Mouse (Mus musculus): Measurements from ENCODE around the gene Fam171b. TPM values are rescaled to one million over a fixed set of nuclear protein-coding genes. Genes with fewer than 3 reads are reported as not detected.

The Fam171b gene
- polyA plus RNA-seq (2015; fragmentation: Nextera tagmentation; extraction: Ambion mirVana) = 1.9 and 2.1 TPM in 2 replicates

- Histone ChIP-seq H3K9me3 (ENCODE audit: control insufficient read depth, low read length) (no peaks in the 10 kb centered on the region), H3K36me3 (ENCODE audit: control insufficient read depth, insufficient read depth, low read length) (no peaks in the 10 kb centered on the region), H3K4me1 (replicated peaks; ENCODE audit: control insufficient read depth, insufficient read depth, low read length) (peaks cover 4% of the 10 kb centered on the region), H3K27ac (ENCODE audit: low read length) (no peak within 1 kb of the TSS), H3K4me2 (ENCODE audit: low read depth, low read length) (peak within 1 kb of the TSS; percentile 98), H3K27me3 (ENCODE audit: control insufficient read depth, insufficient read depth, low read depth, low read length) (peaks cover 21% of the 10 kb centered on the region), H3K9ac (ENCODE audit: low read length) (peak within 1 kb of the TSS; percentile 68), H3K4me3 (ENCODE audit: low read length) (peak within 1 kb of the TSS; percentile 72)
- under 1% methylated on average over 45 of the region's 63 CpGs for WGBS
- peak; percentile 95 for ATAC-seq (ENCODE audit: low read depth)
Measured at GRCm38 (mm10) chr2:83812483-83813272, at the start of gene Fam171b. Gene Fam171b (plus strand): TSS chr2:83812636.

GRCm38 (mm10) chr2:83766058-83766457 is 46.4 kb upstream of the Fam171b start:
- Histone ChIP-seq H3K36me3 (ENCODE audit: control insufficient read depth, insufficient read depth, low read length) (peaks cover 13% of the 10 kb centered on the region), H3K27ac (ENCODE audit: low read length) (no peak overlapping the region), H3K9me3 (ENCODE audit: control insufficient read depth, low read length) (no peaks in the 10 kb centered on the region), H3K27me3 (ENCODE audit: control insufficient read depth, insufficient read depth, low read depth, low read length) (no peaks in the 10 kb centered on the region), H3K4me3 (ENCODE audit: low read length) (no peak overlapping the region), H3K9ac (ENCODE audit: low read length) (no peak overlapping the region), H3K4me1 (replicated peaks; ENCODE audit: control insufficient read depth, insufficient read depth, low read length) (no peaks in the 10 kb centered on the region), H3K4me2 (ENCODE audit: low read depth, low read length) (no peak overlapping the region)
- ATAC-seq (ENCODE audit: low read depth) = no peak
- WGBS = 52% methylated on average over 6 of the region's 6 CpGs

- Histone ChIP-seq H3K27me3 (ENCODE audit: control insufficient read depth, insufficient read depth, low read depth, low read length) (no peaks in the 10 kb centered on the region), H3K4me2 (ENCODE audit: low read depth, low read length) (no peak overlapping the region), H3K27ac (ENCODE audit: low read length) (no peak overlapping the region), H3K4me3 (ENCODE audit: low read length) (no peak overlapping the region), H3K4me1 (replicated peaks; ENCODE audit: control insufficient read depth, insufficient read depth, low read length) (no peaks in the 10 kb centered on the region), H3K36me3 (ENCODE audit: control insufficient read depth, insufficient read depth, low read length) (peaks cover 13% of the 10 kb centered on the region), H3K9ac (ENCODE audit: low read length) (no peak overlapping the region), H3K9me3 (ENCODE audit: control insufficient read depth, low read length) (no peaks in the 10 kb centered on the region)
- no peak for ATAC-seq (ENCODE audit: low read depth)
- 67% methylated on average over 1 of the region's 1 CpGs for WGBS
Measured at GRCm38 (mm10) chr2:83766878-83767277, 45.6 kb upstream of the Fam171b start.

GRCm38 (mm10) chr2:83768311-83769047 is 44.0 kb upstream of the Fam171b start:
- no peak for ATAC-seq (ENCODE audit: low read depth)
- Histone ChIP-seq H3K4me1 (replicated peaks; ENCODE audit: control insufficient read depth, insufficient read depth, low read length) (no peaks in the 10 kb centered on the region), H3K36me3 (ENCODE audit: control insufficient read depth, insufficient read depth, low read length) (peaks cover 22% of the 10 kb centered on the region), H3K27ac (ENCODE audit: low read length) (no peak overlapping the region), H3K4me3 (ENCODE audit: low read length) (no peak overlapping the region), H3K9me3 (ENCODE audit: control insufficient read depth, low read length) (no peaks in the 10 kb centered on the region), H3K4me2 (ENCODE audit: low read depth, low read length) (no peak overlapping the region), H3K9ac (ENCODE audit: low read length) (no peak overlapping the region), H3K27me3 (ENCODE audit: control insufficient read depth, insufficient read depth, low read depth, low read length) (no peaks in the 10 kb centered on the region)
- WGBS = 91% methylated on average over 4 of the region's 4 CpGs

- no peak for ATAC-seq (ENCODE audit: low read depth)
- no peak overlapping the region for H3K9ac ChIP-seq (ENCODE audit: low read length)
- no peak overlapping the region for H3K4me2 ChIP-seq (ENCODE audit: low read depth, low read length)
- no peaks in the 10 kb centered on the region for H3K4me1 ChIP-seq (replicated peaks; ENCODE audit: control insufficient read depth, insufficient read depth, low read length)
- WGBS = 62% methylated on average over 7 of the region's 7 CpGs
- no peaks in the 10 kb centered on the region for H3K9me3 ChIP-seq (ENCODE audit: control insufficient read depth, low read length)
- H3K27me3 ChIP-seq (ENCODE audit: control insufficient read depth, insufficient read depth, low read depth, low read length) = no peaks in the 10 kb centered on the region
- no peak overlapping the region for H3K4me3 ChIP-seq (ENCODE audit: low read length)
- H3K36me3 ChIP-seq (ENCODE audit: control insufficient read depth, insufficient read depth, low read length) = peaks cover 21% of the 10 kb centered on the region
- no peak overlapping the region for H3K27ac ChIP-seq (ENCODE audit: low read length)
Measured at GRCm38 (mm10) chr2:83771155-83771812, 41.2 kb upstream of the Fam171b start.

GRCm38 (mm10) chr2:83791330-83792073 is 20.9 kb upstream of the Fam171b start:
- Histone ChIP-seq H3K27ac (ENCODE audit: low read length) (no peak overlapping the region), H3K27me3 (ENCODE audit: control insufficient read depth, insufficient read depth, low read depth, low read length) (no peaks in the 10 kb centered on the region), H3K4me1 (replicated peaks; ENCODE audit: control insufficient read depth, insufficient read depth, low read length) (no peaks in the 10 kb centered on the region), H3K4me3 (ENCODE audit: low read length) (no peak overlapping the region), H3K9ac (ENCODE audit: low read length) (no peak overlapping the region), H3K36me3 (ENCODE audit: control insufficient read depth, insufficient read depth, low read length) (peaks cover 30% of the 10 kb centered on the region), H3K9me3 (ENCODE audit: control insufficient read depth, low read length) (no peaks in the 10 kb centered on the region), H3K4me2 (ENCODE audit: low read depth, low read length) (no peak overlapping the region)
- ATAC-seq (ENCODE audit: low read depth) = no peak
- 91% methylated on average over 20 of the region's 20 CpGs for WGBS

- no peak overlapping the region for H3K4me3 ChIP-seq (ENCODE audit: low read length)
- ATAC-seq (ENCODE audit: low read depth) = no peak
- H3K27me3 ChIP-seq (ENCODE audit: control insufficient read depth, insufficient read depth, low read depth, low read length) = no peaks in the 10 kb centered on the region
- H3K27ac ChIP-seq (ENCODE audit: low read length) = no peak overlapping the region
- H3K36me3 ChIP-seq (ENCODE audit: control insufficient read depth, insufficient read depth, low read length) = peaks cover 33% of the 10 kb centered on the region
- no peak overlapping the region for H3K9ac ChIP-seq (ENCODE audit: low read length)
- H3K9me3 ChIP-seq (ENCODE audit: control insufficient read depth, low read length) = no peaks in the 10 kb centered on the region
- 94% methylated on average over 4 of the region's 4 CpGs for WGBS
- no peaks in the 10 kb centered on the region for H3K4me1 ChIP-seq (replicated peaks; ENCODE audit: control insufficient read depth, insufficient read depth, low read length)
- H3K4me2 ChIP-seq (ENCODE audit: low read depth, low read length) = no peak overlapping the region
Measured at GRCm38 (mm10) chr2:83792102-83792501, 20.3 kb upstream of the Fam171b start.

GRCm38 (mm10) chr2:83795766-83796165 is 16.7 kb upstream of the Fam171b start:
- Histone ChIP-seq H3K4me3 (ENCODE audit: low read length) (no peak overlapping the region), H3K27me3 (ENCODE audit: control insufficient read depth, insufficient read depth, low read depth, low read length) (no peaks in the 10 kb centered on the region), H3K4me1 (replicated peaks; ENCODE audit: control insufficient read depth, insufficient read depth, low read length) (no peaks in the 10 kb centered on the region), H3K27ac (ENCODE audit: low read length) (no peak overlapping the region), H3K36me3 (ENCODE audit: control insufficient read depth, insufficient read depth, low read length) (peaks cover 43% of the 10 kb centered on the region), H3K9ac (ENCODE audit: low read length) (no peak overlapping the region), H3K4me2 (ENCODE audit: low read depth, low read length) (no peak overlapping the region), H3K9me3 (ENCODE audit: control insufficient read depth, low read length) (no peaks in the 10 kb centered on the region)
- WGBS = 68% methylated on average over 4 of the region's 4 CpGs
- ATAC-seq (ENCODE audit: low read depth) = no peak

Measured in lung, embryonic 16.5 days (tissue).